Mouse (Mus musculus): ENCODE results near the gene Rassf5.

Gene Rassf5

DNA sequence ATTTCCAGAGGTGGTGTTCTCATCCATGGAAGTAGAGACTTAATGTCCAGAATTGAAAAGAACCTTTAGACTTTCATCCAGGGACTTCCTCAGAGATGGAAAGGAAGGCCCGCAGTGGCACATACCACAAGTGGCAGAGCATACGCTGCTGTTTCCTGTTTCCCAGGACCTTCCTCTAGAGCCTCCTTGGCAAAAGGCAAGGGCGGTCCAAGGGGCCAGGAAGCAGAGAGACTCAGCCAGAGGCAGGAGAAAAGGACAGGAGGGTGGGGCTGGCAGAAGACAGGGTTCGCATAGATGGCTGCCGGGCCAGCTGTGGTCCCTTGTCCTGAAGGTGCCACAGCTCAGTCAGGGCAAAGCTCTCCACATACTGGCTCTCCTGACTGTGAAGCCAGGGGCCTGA, 32.1 kb downstream of the Rassf5 start:
- in situ Hi-C loops (cut with MseI, MboI), result no loop called here

DNA sequence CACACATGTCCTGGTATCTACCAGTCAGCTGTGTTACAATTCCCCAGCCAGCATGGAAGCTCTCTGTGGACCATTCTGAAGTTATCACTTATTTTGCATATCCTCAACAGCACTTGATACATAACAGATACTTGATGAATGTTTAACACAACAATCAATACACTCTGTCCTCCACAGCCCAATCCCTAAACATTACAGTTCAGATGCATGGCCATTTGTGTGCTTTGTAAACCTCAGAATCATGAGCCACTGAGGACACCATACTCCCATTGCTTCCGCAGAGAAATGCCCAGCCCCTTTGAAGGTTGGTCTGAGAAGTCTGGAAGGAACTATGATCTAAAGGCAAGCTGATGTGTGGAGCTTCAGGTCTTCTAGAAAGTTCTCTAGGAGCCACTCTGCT, 33.4 kb downstream of the Rassf5 start:
- in situ Hi-C loops (cut with MseI, MboI), result no loop called here

DNA sequence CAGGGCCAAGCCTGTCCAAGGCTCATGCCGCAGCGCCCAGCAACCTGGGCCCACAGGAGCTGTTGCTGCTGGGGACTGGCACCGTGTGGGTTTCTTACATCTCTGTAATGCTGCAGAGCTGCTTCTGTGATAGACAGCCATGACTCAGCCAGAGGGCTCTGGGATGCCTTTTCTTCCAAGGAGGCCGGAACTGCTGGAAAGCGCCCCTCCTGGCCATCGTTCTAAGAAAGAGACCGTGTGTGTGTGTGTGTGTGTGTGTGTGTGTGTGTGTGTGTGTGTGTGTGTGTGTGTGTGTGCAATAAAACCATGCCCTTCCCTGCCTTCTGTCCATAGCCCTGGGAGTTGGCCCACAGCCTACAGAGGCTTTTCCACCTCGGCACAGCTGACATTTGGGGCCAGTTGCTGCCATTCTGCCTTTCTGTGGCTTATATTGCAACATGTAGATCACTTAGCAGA, 35.1 kb downstream of the Rassf5 start:
- in situ Hi-C loops (cut with MseI, MboI), result no loop called here

- in situ Hi-C loops (cut with MseI, MboI), result no loop called here
These were observed 36.3 kb downstream of the Rassf5 start for GRCm38 (mm10) chr1:131208800-131209199.

GRCm38 (mm10) chr1:131208081-131208480, 37.0 kb downstream of the Rassf5 start:
- in situ Hi-C loops (cut with MseI, MboI), result no loop called here

DNA sequence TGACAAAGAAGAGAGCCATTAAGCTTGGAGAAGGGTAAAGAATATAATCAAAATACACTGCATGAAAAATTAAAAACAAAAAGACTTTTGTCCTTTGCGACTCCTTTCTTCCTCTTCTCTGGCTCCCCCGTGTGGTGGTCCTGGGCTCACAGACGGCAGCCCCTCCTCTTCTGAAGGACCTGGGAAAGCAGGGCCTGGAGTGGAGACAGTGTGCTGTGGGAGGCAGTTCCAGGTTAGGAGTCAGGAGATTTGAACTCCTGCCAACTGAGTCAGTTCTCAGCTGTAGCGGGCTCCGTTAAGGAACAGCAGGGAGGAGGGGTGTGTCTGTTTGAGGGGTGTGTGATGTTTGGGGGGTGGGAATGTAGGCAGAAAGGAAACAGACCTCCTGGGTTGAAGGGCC, 37.5 kb downstream of the Rassf5 start:
- in situ Hi-C loops (cut with MseI, MboI), result no loop called here

- in situ Hi-C loops (cut with MseI, MboI), result no loop called here
These were observed 38.7 kb downstream of the Rassf5 start for GRCm38 (mm10) chr1:131206342-131206741.

GRCm38 (mm10) chr1:131204461-131204860, 40.6 kb downstream of the Rassf5 start:
- in situ Hi-C loops (cut with MseI, MboI), result no loop called here

- in situ Hi-C loops (cut with MseI, MboI), result no loop called here
These were observed 43.7 kb downstream of the Rassf5 start for GRCm38 (mm10) chr1:131201391-131201790.

DNA sequence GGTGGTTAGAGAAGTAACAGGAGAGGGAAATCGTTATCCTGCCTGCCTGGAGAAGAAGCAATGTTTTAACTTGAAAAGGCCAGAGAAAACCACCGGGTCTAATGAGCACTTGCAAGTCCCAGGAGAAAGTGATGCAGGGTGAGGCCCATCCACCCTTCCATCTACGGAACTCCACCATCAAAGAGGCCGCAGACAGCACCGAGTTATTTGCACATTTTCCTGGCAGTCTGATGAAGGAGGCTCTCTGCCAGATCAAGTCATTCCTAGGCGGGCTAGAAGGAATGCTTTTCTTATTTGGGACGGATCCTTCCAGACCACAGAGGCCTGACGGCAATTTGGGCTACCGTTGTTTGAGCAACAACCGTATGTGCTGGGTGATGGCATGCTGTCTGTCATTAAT, 44.5 kb downstream of the Rassf5 start:
- in situ Hi-C loops (cut with MseI, MboI), result no loop called here

DNA sequence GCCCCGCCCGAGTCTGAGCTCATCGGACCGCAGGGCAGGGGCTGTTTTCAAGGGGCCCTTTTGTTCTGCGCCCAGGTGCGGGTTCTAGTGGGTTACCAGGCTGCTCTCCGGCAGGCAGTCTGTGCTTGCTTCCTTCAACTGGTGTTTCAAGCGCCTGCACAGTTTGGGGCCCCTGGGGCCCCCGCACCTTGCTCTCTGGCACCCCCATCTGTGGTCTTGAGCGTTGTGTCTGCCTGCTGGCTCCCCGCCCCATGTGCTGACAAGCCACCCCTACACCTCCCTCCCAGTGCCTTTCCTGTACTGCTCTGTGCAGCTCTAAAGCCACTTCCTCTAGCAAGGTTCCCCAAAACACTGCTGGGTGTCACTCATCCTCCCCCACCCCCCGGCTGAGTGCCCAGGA, 45.1 kb downstream of the Rassf5 start:
- in situ Hi-C loops (cut with MseI, MboI), result no loop called here

GRCm38 (mm10) chr1:131199118-131199821, 45.8 kb downstream of the Rassf5 start:
- in situ Hi-C loops (cut with MseI, MboI), result no loop called here

GRCm38 (mm10) chr1:131198417-131198960, 46.6 kb downstream of the Rassf5 start:
- in situ Hi-C loops (cut with MseI, MboI), result no loop called here

DNA sequence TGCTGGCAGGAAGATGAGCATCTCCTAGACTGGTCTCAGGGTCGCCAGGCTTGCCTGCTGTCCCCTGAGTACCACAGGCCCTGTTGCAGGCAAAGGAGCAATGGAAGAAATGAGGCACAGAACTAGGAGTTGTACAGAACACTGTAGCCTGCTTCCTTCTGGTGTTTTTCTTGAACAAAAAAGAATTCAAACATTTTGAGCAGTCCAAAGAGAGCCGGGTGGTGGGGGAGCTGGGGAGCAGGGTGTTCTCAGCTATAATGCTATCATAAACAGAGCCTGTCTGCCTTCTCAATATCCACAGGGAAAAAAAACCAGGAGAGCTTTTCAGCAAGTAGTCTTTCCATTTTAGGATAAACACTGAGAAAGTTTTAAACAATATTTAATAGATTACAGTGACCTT, 49.0 kb downstream of the Rassf5 start:
- in situ Hi-C loops (cut with MseI, MboI), result no loop called here

- in situ Hi-C loops (cut with MseI, MboI), result no loop called here
These were observed 49.4 kb downstream of the Rassf5 start for GRCm38 (mm10) chr1:131195653-131196052.

- in situ Hi-C loops (cut with MseI, MboI), result no loop called here
These were observed 51.3 kb downstream of the Rassf5 start for GRCm38 (mm10) chr1:131193746-131194145.

DNA sequence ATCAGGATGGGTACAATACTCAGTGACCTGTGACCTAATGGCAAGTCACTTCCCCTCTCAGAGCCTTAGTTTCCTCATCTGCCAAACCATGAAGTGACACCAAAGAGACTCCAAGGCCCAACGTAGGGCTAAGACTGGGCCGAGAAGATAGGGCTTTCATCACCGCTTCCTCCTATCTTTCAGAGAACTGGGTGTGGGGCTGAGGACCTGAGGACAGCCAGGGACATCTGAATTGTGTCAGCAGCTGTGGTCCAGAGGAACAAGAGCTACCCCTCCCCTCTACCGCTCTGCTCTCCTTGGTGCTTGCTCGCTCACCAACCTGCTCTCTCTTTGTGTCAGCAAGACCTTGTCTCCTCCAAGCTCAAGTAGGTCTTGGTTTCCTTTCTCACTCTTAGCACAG, 56.4 kb downstream of the Rassf5 start:
- in situ Hi-C loops (cut with MseI, MboI), result loop anchor here (5.0 to 10.0 kb wide), 2 partner anchors 56 to 69 kb away; partner anchors contain the start of gene Rassf5 (in 1 of the 2)

- in situ Hi-C loops (cut with MseI, MboI), result loop anchor here (5.0 to 10.0 kb wide), 2 partner anchors 57 to 69 kb away; partner anchors contain the start of gene Rassf5 (in 1 of the 2)
These were observed 57.2 kb downstream of the Rassf5 start for GRCm38 (mm10) chr1:131187856-131188255.

- in situ Hi-C loops (cut with MseI, MboI), result loop anchor here (5.0 to 10.0 kb wide), 2 partner anchors 58 to 70 kb away; partner anchors contain the start of gene Rassf5 (in 1 of the 2)
These were observed 58.1 kb downstream of the Rassf5 start for GRCm38 (mm10) chr1:131186995-131187394.

GRCm38 (mm10) chr1:131185821-131186506, 59.1 kb downstream of the Rassf5 start:
- in situ Hi-C loops (cut with MseI, MboI), result loop anchor here (5.0 to 10.0 kb wide), 2 partner anchors 59 to 71 kb away; partner anchors contain the start of gene Rassf5 (in 1 of the 2)

DNA sequence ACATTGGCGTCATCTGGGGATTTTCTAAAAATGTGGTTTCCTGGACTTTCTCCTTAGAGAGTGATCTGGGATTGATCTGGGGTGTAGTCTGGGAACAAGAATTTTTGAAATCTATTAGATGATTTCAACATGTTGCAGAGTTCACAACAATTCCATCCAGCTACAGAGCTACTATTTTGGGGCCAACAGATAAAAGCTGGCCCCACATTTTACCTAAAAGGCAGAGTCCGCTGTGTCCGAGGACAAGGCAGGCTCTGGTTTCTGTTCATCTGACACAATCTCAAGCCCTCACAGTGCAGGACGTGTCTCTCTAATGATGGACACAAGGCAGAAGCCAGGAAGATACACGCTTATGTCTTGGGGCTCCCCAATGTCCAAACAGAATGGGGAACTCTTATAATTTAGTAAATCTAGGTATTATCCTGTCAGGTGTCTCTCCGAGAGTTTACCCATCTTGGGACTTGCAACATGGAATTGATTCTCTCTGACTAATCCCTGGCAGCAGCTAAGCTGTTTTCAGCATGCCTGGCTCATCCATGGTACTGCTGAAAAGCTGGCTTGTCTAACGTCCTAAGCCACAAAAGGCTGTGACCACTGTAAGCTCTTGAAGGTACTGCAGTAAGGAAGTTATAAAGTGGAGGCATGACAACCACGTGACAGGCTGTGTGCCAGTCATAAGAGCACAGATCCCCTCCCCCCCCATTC, 60.0 kb downstream of the Rassf5 start:
- in situ Hi-C loops (cut with MseI, MboI), result loop anchor here (5.0 to 10.0 kb wide), 2 partner anchors 60 to 72 kb away; partner anchors contain the start of gene Rassf5 (in 1 of the 2)

All from mouse trophoblast stem cell (cell line).